Mouse (Mus musculus) hindbrain, embryonic 11.5 days (tissue): ENCODE results near the gene Tmem231. TPM values are rescaled to one million over a fixed set of nuclear protein-coding genes. Genes with fewer than 3 reads are reported as not detected.

ENCODE experiments used
- ATAC-seq: fragments of 200-750 bp; cut with Nextera tagmentation; 2 replicates; pipeline ENCODE4 v1.8.0; 2017; ENCODE audit warnings: mild to moderate bottlenecking, moderate TSS enrichment, moderate library complexity; ENCODE audit not compliant: low FRiP score
- DNase-seq: peaks from one replicate; pipeline ENCODE4 v3.0.0-alpha.2; 2015; ENCODE audit warnings: low spot score
- H3K27ac ChIP-seq: fragments of 300-500 bp; sonication (generic); 2 replicates; pipeline ENCODE4 v1.5.1; 2014; ENCODE audit warnings: mild to moderate bottlenecking, low read depth, low read length
- H3K27me3 ChIP-seq: fragments of 300-500 bp; sonication (generic); 2 replicates; pipeline ENCODE4 v1.6.1; 2014; ENCODE audit warnings: mild to moderate bottlenecking, low read length, moderate library complexity, mixed read lengths; ENCODE audit not compliant: control insufficient read depth, insufficient read depth
- H3K36me3 ChIP-seq: fragments of 300-500 bp; sonication (generic); 2 replicates; pipeline ENCODE4 v1.6.1; 2014; ENCODE audit warnings: mild to moderate bottlenecking, low read length, moderate library complexity, mixed read lengths; ENCODE audit not compliant: control insufficient read depth, insufficient read depth
- H3K4me1 ChIP-seq: fragments of 300-500 bp; sonication (generic); replicated peaks from 2 replicates; pipeline ENCODE4 v1.6.1; 2014; ENCODE audit warnings: low read length, mixed read lengths; ENCODE audit not compliant: control insufficient read depth, insufficient read depth
- H3K4me2 ChIP-seq: fragments of 300-500 bp; sonication (generic); replicated peaks from 2 replicates; pipeline ENCODE4 v1.6.1; 2014; ENCODE audit warnings: mild to moderate bottlenecking, low read depth, low read length
- H3K4me3 ChIP-seq: fragments of 300-500 bp; sonication (generic); 2 replicates; pipeline ENCODE4 v1.5.1; 2014; ENCODE audit warnings: low read depth, low read length
- H3K9ac ChIP-seq: fragments of 300-500 bp; sonication (generic); 2 replicates; pipeline ENCODE4 v1.6.1; 2014; ENCODE audit warnings: low read depth, low read length
- H3K9me3 ChIP-seq: fragments of 300-500 bp; sonication (generic); 2 replicates; pipeline ENCODE4 v1.6.1; 2016; ENCODE audit warnings: low read length; ENCODE audit not compliant: control insufficient read depth
- WGBS: fragments of 180-500 bp; shearing (Covaris S2); extraction: QIAGEN DNeasy Blood & Tissue Kit; methylation state at CpG from one replicate; pipeline ENCODE4 v1.1.7; 2014; 5-methylcytosine and 5-hydroxymethylcytosine counted together
- polyA plus RNA-seq: library from polyadenylated mRNA; unstranded; fragments of >200 nt; fragmentation: Nextera tagmentation; extraction: Ambion mirVana; gene quantifications from 2 replicates; pipeline ENCODE4 v1.2.1, GENCODE M21; 2014

The Tmem231 gene
- polyA plus RNA-seq, 1 experiment from 2014 or later: 13.8 TPM

GRCm38 (mm10) chr8:111957231-111957630 is 23.6 kb upstream of the Tmem231 start:
- 94% methylated on average over 2 of the region's 2 CpGs for WGBS
- DNase-seq (no peak), ATAC-seq (no peak)
- no peaks in the 10 kb centered on the region for H3K27me3 ChIP-seq
- H3K27ac ChIP-seq: no peak overlapping the region
- no peaks in the 10 kb centered on the region for H3K9me3 ChIP-seq
- H3K4me2 ChIP-seq: no peak overlapping the region
- no peak overlapping the region for H3K4me3 ChIP-seq
- H3K4me1 ChIP-seq: no peaks in the 10 kb centered on the region
- H3K36me3 ChIP-seq: peaks cover 10% of the 10 kb centered on the region
- H3K9ac ChIP-seq: no peak overlapping the region

DNA sequence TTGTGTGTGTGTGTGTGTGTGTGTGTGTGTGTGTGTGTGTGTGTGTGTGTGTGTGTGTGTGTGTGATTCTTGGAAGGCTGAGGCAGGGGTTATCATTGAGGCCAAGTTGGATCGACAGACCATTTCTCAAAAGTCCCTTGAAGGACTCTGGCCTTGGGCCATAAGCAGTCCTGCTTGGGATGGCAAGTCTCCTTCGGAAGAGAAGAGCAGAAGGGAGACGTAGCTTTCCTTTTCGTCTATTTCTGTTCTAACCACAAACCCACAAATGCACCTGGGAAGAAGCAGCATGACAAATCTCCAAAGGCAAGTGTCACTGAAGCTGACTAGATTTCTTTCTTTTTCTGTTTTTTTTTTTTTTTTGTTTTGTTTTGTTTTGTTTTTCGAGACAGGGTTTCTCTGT is 22.2 kb upstream of the Tmem231 start:
- no peak overlapping the region for H3K4me2 ChIP-seq
- H3K9ac ChIP-seq: no peak overlapping the region
- no peak for ATAC-seq
- no peak overlapping the region for H3K4me3 ChIP-seq
- H3K9me3 ChIP-seq: no peaks in the 10 kb centered on the region
- H3K27ac ChIP-seq: no peak overlapping the region
- WGBS: 93% methylated on average over 5 of the region's 5 CpGs
- DNase-seq: no peak
- peaks cover 10% of the 10 kb centered on the region for H3K36me3 ChIP-seq
- no peaks in the 10 kb centered on the region for H3K4me1 ChIP-seq
- H3K27me3 ChIP-seq: no peaks in the 10 kb centered on the region

DNA sequence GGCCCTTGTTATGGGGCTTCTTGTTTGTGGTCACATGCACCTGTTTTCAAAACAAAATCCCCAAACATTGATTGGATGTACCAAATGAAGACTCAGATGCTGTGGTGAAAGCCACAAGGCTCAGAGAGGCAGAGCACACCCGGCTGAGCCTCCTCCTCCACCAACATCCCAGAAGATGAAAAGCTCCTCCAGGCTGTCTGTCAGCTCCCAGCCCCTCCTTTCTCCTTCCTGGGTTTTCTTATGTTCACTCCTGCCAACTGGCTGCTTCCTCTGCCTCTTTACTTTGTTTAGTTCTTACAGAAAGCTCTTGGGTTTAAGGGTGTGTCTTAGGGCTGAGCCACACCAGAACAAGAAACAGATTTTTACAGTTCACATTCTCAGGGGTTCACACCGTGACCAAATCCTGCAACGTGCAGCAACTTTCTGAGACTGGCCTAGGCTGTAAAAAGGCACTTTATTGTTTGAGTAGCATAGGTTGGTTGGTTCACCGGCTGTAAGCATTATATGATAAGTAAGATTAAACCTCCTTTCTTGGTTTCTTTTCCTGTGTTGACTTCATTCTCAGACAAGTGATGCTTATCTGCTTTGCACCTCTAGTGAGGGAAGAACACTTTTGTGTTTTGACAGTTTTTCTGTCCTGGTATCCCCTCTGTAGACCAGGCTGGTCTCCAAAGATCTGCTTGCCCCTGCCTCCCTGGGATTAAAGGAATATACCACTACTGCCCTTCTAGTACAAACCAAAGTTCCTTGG is 21.3 kb upstream of the Tmem231 start:
- H3K4me2 ChIP-seq: no peak overlapping the region
- no peak overlapping the region for H3K4me3 ChIP-seq
- DNase-seq: no peak
- no peaks in the 10 kb centered on the region for H3K27me3 ChIP-seq
- WGBS: 88% methylated on average over 4 of the region's 4 CpGs
- H3K9me3 ChIP-seq: no peaks in the 10 kb centered on the region
- no peak overlapping the region for H3K9ac ChIP-seq
- H3K36me3 ChIP-seq: peaks cover 10% of the 10 kb centered on the region
- H3K27ac ChIP-seq: no peak overlapping the region
- H3K4me1 ChIP-seq: no peaks in the 10 kb centered on the region
- ATAC-seq: no peak

GRCm38 (mm10) chr8:111951936-111952335 is 18.3 kb upstream of the Tmem231 start:
- no peaks in the 10 kb centered on the region for H3K9me3 ChIP-seq
- H3K4me3 ChIP-seq: no peak overlapping the region
- no peaks in the 10 kb centered on the region for H3K4me1 ChIP-seq
- ATAC-seq (no peak), DNase-seq (no peak)
- peaks cover 12% of the 10 kb centered on the region for H3K36me3 ChIP-seq
- no peak overlapping the region for H3K9ac ChIP-seq
- H3K27ac ChIP-seq: no peak overlapping the region
- H3K27me3 ChIP-seq: no peaks in the 10 kb centered on the region
- WGBS: 89% methylated on average over 5 of the region's 5 CpGs
- H3K4me2 ChIP-seq: no peak overlapping the region

DNA sequence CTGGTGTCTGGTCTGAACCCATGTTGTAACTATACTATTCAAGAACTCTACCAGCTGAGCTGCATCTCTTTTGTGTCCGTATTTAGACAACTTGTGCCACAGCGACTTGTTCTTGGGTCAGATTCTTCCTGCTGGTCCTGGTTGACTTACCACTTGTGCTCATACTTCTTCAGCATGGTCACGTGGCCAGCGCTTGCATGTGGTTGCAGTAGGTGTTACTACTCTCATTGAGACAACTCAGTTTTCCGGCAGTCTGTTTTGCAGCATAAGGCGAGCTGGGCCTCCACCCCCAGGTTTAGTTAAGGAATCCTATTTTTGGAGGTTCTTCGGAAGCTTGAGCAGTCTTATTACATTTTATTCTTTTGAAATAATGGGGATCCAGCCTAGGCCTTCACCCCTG is 17.6 kb upstream of the Tmem231 start:
- no peaks in the 10 kb centered on the region for H3K4me1 ChIP-seq
- H3K27me3 ChIP-seq: no peaks in the 10 kb centered on the region
- H3K9ac ChIP-seq: no peak overlapping the region
- no peak overlapping the region for H3K4me3 ChIP-seq
- no peak for DNase-seq
- no peak overlapping the region for H3K4me2 ChIP-seq
- no peak overlapping the region for H3K27ac ChIP-seq
- peaks cover 11% of the 10 kb centered on the region for H3K36me3 ChIP-seq
- no peaks in the 10 kb centered on the region for H3K9me3 ChIP-seq
- 93% methylated on average over 7 of the region's 7 CpGs for WGBS
- no peak for ATAC-seq

GRCm38 (mm10) chr8:111950846-111951245 is 17.2 kb upstream of the Tmem231 start:
- 87% methylated on average over 3 of the region's 3 CpGs for WGBS
- Histone ChIP-seq H3K27me3 (no peaks in the 10 kb centered on the region), H3K27ac (no peak overlapping the region), H3K9ac (no peak overlapping the region), H3K9me3 (no peaks in the 10 kb centered on the region), H3K36me3 (peaks cover 11% of the 10 kb centered on the region), H3K4me2 (no peak overlapping the region), H3K4me3 (no peak overlapping the region), H3K4me1 (no peaks in the 10 kb centered on the region)
- no peak for DNase-seq
- no peak for ATAC-seq

DNA sequence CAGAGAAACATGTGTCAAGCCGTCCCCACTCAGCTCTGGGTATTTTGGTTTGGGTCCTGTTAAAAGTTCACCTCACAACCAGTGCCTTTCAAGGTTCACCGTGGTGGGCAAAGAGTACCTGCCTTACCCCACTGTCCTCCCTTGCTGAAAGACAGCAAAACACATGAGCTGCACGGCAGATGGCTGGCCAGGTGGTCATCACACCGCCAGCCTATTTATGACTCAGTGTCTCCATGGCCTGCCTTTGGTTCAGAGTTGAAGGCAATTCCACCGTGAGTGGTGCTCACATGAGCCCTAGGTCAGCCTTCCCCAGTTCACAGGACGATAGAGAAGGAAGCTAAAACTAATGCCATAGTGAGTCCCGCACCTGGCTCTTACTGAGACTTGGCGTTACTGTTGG is 14.3 kb upstream of the Tmem231 start:
- Histone ChIP-seq H3K4me3 (no peak overlapping the region), H3K36me3 (peaks cover 9% of the 10 kb centered on the region; the same call in 1 of the 2 replicates), H3K27me3 (no peaks in the 10 kb centered on the region), H3K4me1 (no peaks in the 10 kb centered on the region), H3K9ac (no peak overlapping the region), H3K9me3 (no peaks in the 10 kb centered on the region), H3K4me2 (no peak overlapping the region), H3K27ac (no peak overlapping the region)
- DNase-seq: no peak
- 93% methylated on average over 8 of the region's 8 CpGs for WGBS
- no peak for ATAC-seq

DNA sequence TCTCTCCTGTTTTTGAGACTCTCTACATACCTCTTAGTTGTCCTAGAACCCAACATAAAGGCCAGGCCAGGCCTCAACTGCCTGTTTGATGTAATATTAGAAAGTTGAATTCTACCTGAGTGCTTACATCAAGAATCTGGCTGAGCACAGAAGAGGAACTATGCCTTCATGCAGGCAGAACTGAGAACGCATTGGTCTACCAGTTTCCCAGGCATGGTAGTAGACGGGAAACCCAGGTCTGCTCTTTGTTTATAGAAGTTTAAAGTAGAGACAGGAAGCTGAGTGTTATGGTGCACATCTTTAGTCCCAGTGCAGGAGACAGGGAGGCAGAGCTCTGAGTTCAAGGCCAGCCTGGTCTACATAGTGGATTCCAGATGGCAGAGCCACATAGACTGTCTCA is 13.5 kb upstream of the Tmem231 start:
- no peak overlapping the region for H3K27ac ChIP-seq
- 89% methylated on average over 2 of the region's 2 CpGs for WGBS
- peaks cover 6% of the 10 kb centered on the region; the same call in 1 of the 2 replicates for H3K36me3 ChIP-seq
- H3K9ac ChIP-seq: no peak overlapping the region
- no peaks in the 10 kb centered on the region for H3K4me1 ChIP-seq
- no peaks in the 10 kb centered on the region for H3K27me3 ChIP-seq
- DNase-seq: no peak
- no peak for ATAC-seq
- no peak overlapping the region for H3K4me3 ChIP-seq
- no peak overlapping the region for H3K4me2 ChIP-seq
- H3K9me3 ChIP-seq: no peaks in the 10 kb centered on the region

- no peak overlapping the region for H3K4me2 ChIP-seq
- ATAC-seq: no peak
- DNase-seq: no peak
- peaks cover 7% of the 10 kb centered on the region for H3K4me1 ChIP-seq
- H3K27ac ChIP-seq: no peak overlapping the region
- H3K4me3 ChIP-seq: no peak overlapping the region
- no peak overlapping the region for H3K9ac ChIP-seq
- no peaks in the 10 kb centered on the region for H3K27me3 ChIP-seq
- WGBS: 83% methylated on average over 2 of the region's 2 CpGs
- H3K9me3 ChIP-seq: no peaks in the 10 kb centered on the region
- H3K36me3 ChIP-seq: peaks cover 6% of the 10 kb centered on the region; the same call in 1 of the 2 replicates
These were observed 9.9 kb upstream of the Tmem231 start for GRCm38 (mm10) chr8:111943544-111943943.
